ENCODE assay signal across 18 mouse cellular contexts in the genomic region with DNA sequence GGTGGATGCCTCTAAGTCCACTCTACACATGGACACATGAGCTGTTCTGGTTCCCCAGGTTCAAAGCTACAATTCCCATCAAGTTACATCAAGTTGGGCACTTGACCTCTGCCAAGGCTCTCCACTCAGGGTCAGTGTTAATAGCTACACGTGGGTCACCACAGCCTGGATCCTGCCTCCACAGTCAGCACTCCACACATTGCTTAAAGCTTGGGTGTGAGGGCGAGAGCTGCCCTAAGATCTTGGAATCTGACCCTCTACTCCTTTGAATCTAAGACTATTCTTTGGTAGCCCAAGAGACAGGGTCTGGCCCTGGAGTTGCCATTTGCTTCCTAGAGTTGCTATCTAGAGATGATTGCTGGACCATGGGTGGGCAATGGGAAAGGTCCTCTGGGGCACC. TPM values are rescaled to one million over a fixed set of nuclear protein-coding genes. Genes with fewer than 3 reads are reported as not detected.
A peak's percentile ranks its signal among the peaks of the same experiment; 100 is the strongest.
DNase-seq lines count a peak whose midpoint lies in the region; ATAC-seq and TF ChIP-seq lines count a peak whose summit lies in the region.
"Had no signal": no experiment of that assay in that cellular context is flagged by ENCODE, and none has a peak within 500 bp of the region (broad histone marks: within the 10 kb centered on the region; RNA-seq: fewer than 3 reads in every experiment).

No protein-coding gene starts in this region.

- H3K36me3 ChIP-seq in liver, embryonic 11.5 days (ENCODE audit: control insufficient read depth, insufficient read depth, low read length): peaks cover 15% of the 10 kb centered on the region
- peaks cover 22% of the 10 kb centered on the region for H3K36me3 ChIP-seq in limb, embryonic 10.5 days
- H3K36me3 ChIP-seq in macrophage (ENCODE audit: inconsistent target): peaks cover 5% of the 10 kb centered on the region; the same call in 1 of the 2 replicates

- 93% methylated on average over 2 of the region's 2 CpGs for WGBS in liver, embryonic 11.5 days
- 95% methylated on average over 2 of the region's 2 CpGs for WGBS in limb, embryonic 10.5 days
- WGBS in macrophage (ENCODE audit: missing documents): 100% methylated on average over 2 of the region's 2 CpGs

- no peak for ATAC-seq in liver, embryonic 11.5 days (replicated peaks; ENCODE audit: low FRiP score)

- no peaks in the 10 kb centered on the region for H3K27me3 ChIP-seq in liver, embryonic 11.5 days (replicated peaks; ENCODE audit: control insufficient read depth, insufficient read depth, low read length)
- no peaks in the 10 kb centered on the region for H3K27me3 ChIP-seq in limb, embryonic 10.5 days (ENCODE audit: low read depth, poor library complexity, severe bottlenecking)
- H3K27me3 ChIP-seq: heart, embryonic 15.5 days; midbrain, embryonic 13.5 days had no signal

- H3K9ac ChIP-seq in liver, embryonic 11.5 days (ENCODE audit: low read depth, low read length): no peak overlapping the region
- H3K9ac ChIP-seq: heart, embryonic 15.5 days had no signal

- H3K79me2 ChIP-seq in macrophage (ENCODE audit: inconsistent target): peaks cover 90% of the 10 kb centered on the region

- H3K27ac ChIP-seq in gastrocnemius, adult 2 months: peak overlapping the region; percentile 99
- H3K27ac ChIP-seq in liver, embryonic 11.5 days (ENCODE audit: low read depth, low read length): peak overlapping the region; percentile 78
- H3K27ac ChIP-seq in limb, embryonic 10.5 days: 0 out of 2 replicates have a peak overlapping the region, but pooled peaks have one; percentile 83
- peak overlapping the region; percentile 100 for H3K27ac ChIP-seq in macrophage

- H3K4me2 ChIP-seq in liver, embryonic 11.5 days: no peak overlapping the region

- DNase-seq in gastrocnemius, adult 2 months: no peak
- DNase-seq in gastrocnemius, postnatal 14 days: no peak
- no peak for DNase-seq in liver, embryonic 11.5 days (ENCODE audit: low spot score)
- no peak for DNase-seq in liver
- DNase-seq in limb, embryonic 10.5 days (ENCODE audit: low spot score): no peak
- no peak for DNase-seq in right cerebral cortex, adult 18-20 months
- DNase-seq: cerebellum, adult 2 months; embryo, embryonic 11 days; forebrain, postnatal 0 days; gastrocnemius, postnatal 10 days; kidney, adult 2 months had no signal

- intact Hi-C loops in gastrocnemius, adult 2 months (cut with DNase I): loop anchor here (5.0 kb wide), 1 partner anchor 39 kb away; no protein-coding TSS in a partner anchor
- intact Hi-C loops in gastrocnemius, postnatal 14 days (cut with DNase I; ENCODE audit: low total_unique reads): no loop called here

- TF ChIP-seq CTCF in gastrocnemius, adult 2 months (IDR thresholded peaks at IDR 0.05): no peak

- peaks cover 34% of the 10 kb centered on the region for H3K4me1 ChIP-seq in liver, embryonic 11.5 days (replicated peaks; ENCODE audit: control insufficient read depth, insufficient read depth, low read length)
- peaks cover 27% of the 10 kb centered on the region for H3K4me1 ChIP-seq in limb, embryonic 10.5 days

- H3K9me3 ChIP-seq in liver, embryonic 11.5 days (ENCODE audit: control insufficient read depth, low read length): no peaks in the 10 kb centered on the region
- H3K9me3 ChIP-seq in limb, embryonic 10.5 days (replicated peaks): no peaks in the 10 kb centered on the region
- H3K9me3 ChIP-seq: heart, embryonic 15.5 days; midbrain, embryonic 13.5 days had no signal

- no peak overlapping the region for H3K4me3 ChIP-seq in gastrocnemius, adult 2 months
- no peak overlapping the region for H3K4me3 ChIP-seq in liver, embryonic 11.5 days (ENCODE audit: low read depth, low read length)
- H3K4me3 ChIP-seq in limb, embryonic 10.5 days: no peak overlapping the region
- no peak overlapping the region for H3K4me3 ChIP-seq in macrophage (ENCODE audit: inconsistent target)

RNA-seq across cellular contexts. Expression of gene Ctsd, which starts 0.9 kb away (rescaled TPM):
- 100 to 1,000 TPM; 411 to 467 TPM for total RNA-seq in gastrocnemius, adult 2 months (2021)
- 100 to 1,000 TPM; 268 to 284 TPM for total RNA-seq in gastrocnemius, postnatal 14 days (2021)
- 316 and 340 TPM in 2 replicates for polyA plus RNA-seq in liver, embryonic 11.5 days (2014; fragmentation: Nextera tagmentation; extraction: Ambion mirVana)
- polyA plus RNA-seq in limb, embryonic 10.5 days (2016; fragmentation: Nextera tagmentation; extraction: Ambion mirVana): 121 and 132 TPM in 2 replicates
- total RNA-seq in macrophage (2018; cell fraction: chromatin; rRNA removed): 1,000 to 10,000 TPM in 10 of 26 experiments, 100 to 1,000 TPM in 16; 173 to 1,536 (median 811) TPM
- total RNA-seq in macrophage (2018; cell fraction: cytosol; rRNA removed): over 10,000 TPM in 18 of 26 experiments, 1,000 to 10,000 TPM in 8; 7,525 to 19,600 (median 11,156) TPM
- over 10,000 TPM in 1 of 26 experiments, 1,000 to 10,000 TPM in 25; 1,185 to 10,670 (median 7,045) TPM for total RNA-seq in macrophage (2018; cell fraction: nucleus; rRNA removed)
- polyA plus RNA-seq in macrophage (2018): 15,815 to 17,787 TPM (median 16,857 TPM) in 3 replicates

RNA-seq across cellular contexts. Expression of gene Gm49369, which starts 6.3 kb away (rescaled TPM):
- 1 to 10 TPM; 1.5 to 1.8 TPM for total RNA-seq in gastrocnemius, adult 2 months (2021)
- total RNA-seq in gastrocnemius, postnatal 14 days (2021): 1 to 10 TPM; 1.0 to 4.1 TPM
- not detected in 2 replicates for polyA plus RNA-seq in liver, embryonic 11.5 days (2014; fragmentation: Nextera tagmentation; extraction: Ambion mirVana)
- 0.63 and 1.1 TPM in 2 replicates for polyA plus RNA-seq in limb, embryonic 10.5 days (2016; fragmentation: Nextera tagmentation; extraction: Ambion mirVana)
- 100 to 1,000 TPM in 23 of 26 experiments, 10 to 100 TPM in 3; 37.2 to 835 (median 160) TPM for total RNA-seq in macrophage (2018; cell fraction: chromatin; rRNA removed)
- total RNA-seq in macrophage (2018; cell fraction: cytosol; rRNA removed): 1,000 to 10,000 TPM in 19 of 26 experiments, 100 to 1,000 TPM in 4, 10 to 100 TPM in 3; 38.7 to 4,200 (median 1,875) TPM
- 1,000 to 10,000 TPM in 23 of 26 experiments, 100 to 1,000 TPM in 3; 416 to 4,630 (median 2,489) TPM for total RNA-seq in macrophage (2018; cell fraction: nucleus; rRNA removed)
- polyA plus RNA-seq in macrophage (2018): 9.6 to 6,145 TPM (median 21.2 TPM) in 3 replicates
- polyA plus RNA-seq: C2C12; forebrain, postnatal 0 days; large intestine, adult 2 months; midbrain, embryonic 13.5 days; testis, adult 2 months had no signal

RNA-seq across cellular contexts. Expression of gene Ifitm10, which starts 15.2 kb away (rescaled TPM):
- 1 to 10 TPM; 3.0 to 4.1 TPM for total RNA-seq in gastrocnemius, adult 2 months (2021)
- 1 to 10 TPM; 6.7 to 8.4 TPM for total RNA-seq in gastrocnemius, postnatal 14 days (2021)
- 1.8 and 2.4 TPM in 2 replicates for polyA plus RNA-seq in liver, embryonic 11.5 days (2014; fragmentation: Nextera tagmentation; extraction: Ambion mirVana)
- polyA plus RNA-seq in limb, embryonic 10.5 days (2016; fragmentation: Nextera tagmentation; extraction: Ambion mirVana): 0.53 and 0.73 TPM in 2 replicates
- 10 to 100 TPM in 3 of 26 experiments, 1 to 10 TPM in 19, under 1 TPM in 1, not detected in 3; 0.98 to 27.8 (median 5.1) TPM for total RNA-seq in macrophage (2018; cell fraction: chromatin; rRNA removed)
- total RNA-seq in macrophage (2018; cell fraction: cytosol; rRNA removed): under 1 TPM in 22 of 26 experiments, not detected in 4; 0.15 to 0.51 (median 0.27) TPM
- total RNA-seq in macrophage (2018; cell fraction: nucleus; rRNA removed): 1 to 10 TPM in 13 of 26 experiments, under 1 TPM in 3, not detected in 10; 0.36 to 7.0 (median 1.5) TPM
- polyA plus RNA-seq in macrophage (2018): not detected in 3 replicates
- polyA plus RNA-seq: testis, adult 2 months had no signal

RNA-seq across cellular contexts. Expression of gene Syt8, which starts 45.9 kb away (rescaled TPM):
- not detected for total RNA-seq in gastrocnemius, adult 2 months (2021)
- not detected for total RNA-seq in gastrocnemius, postnatal 14 days (2021)
- polyA plus RNA-seq in liver, embryonic 11.5 days (2014; fragmentation: Nextera tagmentation; extraction: Ambion mirVana): 0.41 and 0.42 TPM in 2 replicates
- polyA plus RNA-seq in limb, embryonic 10.5 days (2016; fragmentation: Nextera tagmentation; extraction: Ambion mirVana): 0.25 TPM in 1 of 2 replicates, not detected in the other
- 100 to 1,000 TPM in 25 of 26 experiments, 10 to 100 TPM in 1; 60.8 to 211 (median 144) TPM for total RNA-seq in macrophage (2018; cell fraction: chromatin; rRNA removed)
- total RNA-seq in macrophage (2018; cell fraction: cytosol; rRNA removed): 1 to 10 TPM in 19 of 26 experiments, under 1 TPM in 7; 0.41 to 8.6 (median 1.5) TPM
- 100 to 1,000 TPM in 6 of 26 experiments, 10 to 100 TPM in 20; 48.3 to 120 (median 78.4) TPM for total RNA-seq in macrophage (2018; cell fraction: nucleus; rRNA removed)
- 3.2 to 10.3 TPM (median 4.8 TPM) in 3 replicates for polyA plus RNA-seq in macrophage (2018)
- total RNA-seq: forebrain, postnatal 0 days had no signal
- polyA plus RNA-seq: cerebellum, adult 2 months; forebrain, postnatal 0 days; limb, embryonic 11.5 days; midbrain, embryonic 13.5 days had no signal

RNA-seq across cellular contexts. Expression of gene Tnni2, which starts 52.9 kb away (rescaled TPM):
- over 10,000 TPM; 15,929 to 19,962 TPM for total RNA-seq in gastrocnemius, adult 2 months (2021)
- total RNA-seq in gastrocnemius, postnatal 14 days (2021): over 10,000 TPM; 14,029 to 14,677 TPM
- polyA plus RNA-seq in liver, embryonic 11.5 days (2014; fragmentation: Nextera tagmentation; extraction: Ambion mirVana): 1.9 and 3.7 TPM in 2 replicates
- 2.4 and 3.6 TPM in 2 replicates for polyA plus RNA-seq in limb, embryonic 10.5 days (2016; fragmentation: Nextera tagmentation; extraction: Ambion mirVana)
- 10 to 100 TPM in 24 of 26 experiments, 1 to 10 TPM in 2; 3.2 to 37.4 (median 23.0) TPM for total RNA-seq in macrophage (2018; cell fraction: chromatin; rRNA removed)
- 10 to 100 TPM in 15 of 26 experiments, 1 to 10 TPM in 11; 6.3 to 23.8 (median 11.0) TPM for total RNA-seq in macrophage (2018; cell fraction: cytosol; rRNA removed)
- 10 to 100 TPM in 19 of 26 experiments, 1 to 10 TPM in 7; 5.5 to 26.3 (median 13.7) TPM for total RNA-seq in macrophage (2018; cell fraction: nucleus; rRNA removed)
- polyA plus RNA-seq in macrophage (2018): 13.4 to 20.6 TPM (median 18.0 TPM) in 3 replicates
- polyA plus RNA-seq: testis, adult 2 months had no signal

Comparison
In these comparisons a context has a peak if more than half of its experiments do, and no peak if none do; other contexts are left out.
1. RNA of gene Ctsd, which starts 0.9 kb away (polyA plus RNA-seq): 15,815 to 17,787 TPM in macrophage; 316 to 340 TPM in liver, embryonic 11.5 days and 121 to 132 TPM in limb, embryonic 10.5 days; every median in the first group is over 10 times any median in the second.
2. Peak in every context shown above with its lines, with median percentiles within 50 percentile points of each other: H3K27ac ChIP-seq.